Mouse (Mus musculus) lung, postnatal 0 days (tissue): Measurements from ENCODE around the gene Tmem110. TPM values are rescaled to one million over a fixed set of nuclear protein-coding genes. Genes with fewer than 3 reads are reported as not detected.

Source experiments
- ATAC-seq: fragments of 200-750 bp; cut with Nextera tagmentation; 2 replicates; pipeline ENCODE4 v1.8.0; 2017; ENCODE audit warnings: moderate library complexity
- DNase-seq: peaks from one replicate; pipeline ENCODE4 v3.0.0-alpha.2; 2016; ENCODE audit warnings: low spot score
- H3K27ac ChIP-seq: fragments of 300-500 bp; sonication (generic); 2 replicates; pipeline ENCODE4 v1.5.1; 2014; ENCODE audit warnings: antibody characterized with exemption, mild to moderate bottlenecking, low read length, mixed read lengths
- H3K27me3 ChIP-seq: fragments of 300-500 bp; sonication (generic); replicated peaks from 2 replicates; pipeline ENCODE4 v1.6.1; 2014; ENCODE audit warnings: low read length, mixed read lengths; ENCODE audit not compliant: insufficient read depth
- H3K36me3 ChIP-seq: fragments of 300-500 bp; sonication (generic); 2 replicates; pipeline ENCODE4 v1.6.1; 2014; ENCODE audit warnings: low read length, mixed read lengths; ENCODE audit not compliant: insufficient read depth
- H3K4me1 ChIP-seq: fragments of 300-500 bp; sonication (generic); 2 replicates; pipeline ENCODE4 v1.6.1; 2014; ENCODE audit warnings: antibody characterized with exemption, low read depth, low read length, mixed read lengths; ENCODE audit not compliant: insufficient read depth
- H3K4me2 ChIP-seq: fragments of 300-500 bp; sonication (generic); replicated peaks from 2 replicates; pipeline ENCODE4 v1.6.1; 2014; ENCODE audit warnings: low read depth, mild to moderate bottlenecking, low read length, moderate library complexity, mixed read lengths
- H3K4me3 ChIP-seq: fragments of 300-500 bp; sonication (generic); 2 replicates; pipeline ENCODE4 v1.5.1; 2014; ENCODE audit warnings: low read depth, low read length
- H3K9ac ChIP-seq: fragments of 300-500 bp; sonication (generic); replicated peaks from 2 replicates; pipeline ENCODE4 v1.6.1; 2014; ENCODE audit warnings: low read depth, mild to moderate bottlenecking
- H3K9me3 ChIP-seq: fragments of 300-500 bp; sonication (generic); 2 replicates; pipeline ENCODE4 v1.6.1; 2016; ENCODE audit warnings: low read length, mixed read lengths
- CTCF ChIP-seq: IDR thresholded peaks from 2 replicates; pipeline ENCODE4 v1.5.1; 2016; ENCODE audit warnings: antibody characterized with exemption, mild to moderate bottlenecking
- EP300 ChIP-seq: IDR thresholded peaks from 2 replicates; pipeline ENCODE4 v1.6.1; 2016; ENCODE audit warnings: antibody characterized with exemption, mild to moderate bottlenecking, control low read depth
- WGBS: fragments of 180-500 bp; shearing (Covaris S2); extraction: QIAGEN DNeasy Blood & Tissue Kit; methylation state at CpG from one replicate; pipeline ENCODE4 v1.1.7; 2014; 5-methylcytosine and 5-hydroxymethylcytosine counted together
- polyA plus RNA-seq: library from polyadenylated mRNA; unstranded; fragments of >200 nt; fragmentation: Nextera tagmentation; extraction: Ambion mirVana; gene quantifications from 2 replicates; pipeline ENCODE4 v1.2.1, GENCODE M21; 2015

The Tmem110 gene
- 41.7 and 44.7 TPM in 2 replicates for polyA plus RNA-seq

DNA sequence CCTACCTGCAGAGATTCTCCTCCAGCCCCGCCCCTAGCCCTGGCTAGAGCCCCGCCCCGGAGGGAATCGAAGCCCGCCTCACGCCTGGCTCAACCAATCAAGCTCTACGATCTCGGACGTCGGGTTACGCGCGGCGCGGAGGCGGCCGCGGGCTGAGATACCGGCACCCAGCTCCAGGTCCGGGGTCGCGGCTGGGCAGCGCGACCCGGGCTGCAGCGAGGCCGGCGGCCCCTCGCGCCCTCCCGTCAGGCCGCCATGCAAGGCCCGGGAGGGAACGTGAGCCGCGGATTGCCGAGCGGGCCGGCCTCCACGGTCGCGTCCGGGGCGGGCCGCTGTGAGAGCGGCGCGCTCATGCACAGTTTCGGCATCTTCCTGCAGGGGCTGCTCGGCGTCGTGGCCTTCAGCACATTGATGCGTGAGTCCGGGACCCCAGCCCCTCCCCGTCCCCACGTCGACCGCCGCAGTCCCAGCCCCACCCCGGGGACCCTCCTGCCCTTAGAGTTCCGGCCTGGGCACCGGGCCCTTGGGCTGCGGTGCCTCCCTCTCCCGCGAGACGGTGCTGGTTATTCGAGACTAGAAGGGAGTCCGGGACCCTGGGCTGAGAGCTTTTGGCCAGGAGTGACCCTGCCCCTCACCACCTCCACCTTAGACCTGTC, at the start of gene Tmem110:
Gene Tmem110, plus strand, starts transcription at position 115 of the 656 bp plus-strand sequence.
- Histone ChIP-seq H3K27me3 (no peaks in the 10 kb centered on the region), H3K9ac (peak within 1 kb of the TSS; percentile 62), H3K27ac (peak within 1 kb of the TSS; percentile 81), H3K4me2 (peak within 1 kb of the TSS; percentile 76), H3K4me3 (peak within 1 kb of the TSS; percentile 81), H3K4me1 (peaks cover 25% of the 10 kb centered on the region; the same call in 1 of the 2 replicates), H3K36me3 (no peaks in the 10 kb centered on the region), H3K9me3 (no peaks in the 10 kb centered on the region)
- no peak for TF ChIP-seq EP300
- TF ChIP-seq CTCF: no peak; the same call in none of the 2 replicates
- ATAC-seq (peak; percentile 88), DNase-seq (peak; percentile 92)
- 1% methylated on average over 62 of the region's 68 CpGs for WGBS

DNA sequence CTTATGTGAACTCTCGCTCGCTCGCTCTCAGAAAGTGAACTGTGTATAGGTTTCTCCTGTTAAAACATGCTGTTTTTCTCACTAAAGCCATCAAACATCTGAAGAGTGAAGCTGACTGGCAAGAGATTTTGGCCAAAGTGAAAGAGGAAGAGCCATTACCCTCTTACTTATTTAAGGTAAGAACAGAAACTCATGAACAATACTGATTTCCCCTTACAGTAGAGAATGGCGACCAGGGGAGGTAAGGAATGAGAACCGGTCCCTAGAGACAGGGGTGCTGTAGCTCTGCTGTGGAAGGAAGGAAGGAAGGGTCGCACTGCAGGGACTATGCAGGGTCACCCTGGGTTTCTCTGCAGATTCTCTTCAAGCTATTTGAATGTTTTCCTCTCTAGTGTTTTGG, 40.8 kb upstream of the Tmem110 start:
- no peak for ATAC-seq
- no peaks in the 10 kb centered on the region for H3K4me1 ChIP-seq
- no peaks in the 10 kb centered on the region for H3K9me3 ChIP-seq
- H3K4me2 ChIP-seq: no peak overlapping the region
- H3K27me3 ChIP-seq: no peaks in the 10 kb centered on the region
- 87% methylated on average over 6 of the region's 6 CpGs for WGBS
- H3K36me3 ChIP-seq: no peaks in the 10 kb centered on the region
- DNase-seq: no peak
- TF ChIP-seq CTCF (no peak), EP300 (no peak)
- H3K9ac ChIP-seq: no peak overlapping the region
- no peak overlapping the region for H3K4me3 ChIP-seq
- no peak overlapping the region for H3K27ac ChIP-seq

DNA sequence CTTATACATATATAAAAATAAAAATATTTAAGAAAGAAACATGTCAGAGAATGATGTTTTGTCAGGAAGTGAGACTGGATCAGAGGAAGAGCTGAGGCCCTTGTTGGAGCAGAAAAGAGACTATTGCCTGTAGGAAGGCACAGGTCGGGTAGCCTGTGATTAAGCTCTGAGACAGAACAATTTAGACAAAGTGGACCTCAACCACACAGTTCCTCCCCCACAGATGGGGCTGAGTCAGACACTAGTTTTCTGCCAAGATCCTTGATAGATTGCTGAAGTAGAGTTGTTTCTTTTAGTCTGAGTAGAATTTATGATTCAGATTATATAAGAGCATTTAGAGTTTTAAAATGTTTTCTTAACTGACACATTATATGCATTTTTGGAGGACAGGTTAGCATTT, 35.9 kb upstream of the Tmem110 start:
- Histone ChIP-seq H3K27ac (no peak overlapping the region), H3K9me3 (no peaks in the 10 kb centered on the region), H3K4me2 (no peak overlapping the region), H3K9ac (no peak overlapping the region), H3K27me3 (no peaks in the 10 kb centered on the region), H3K4me1 (no peaks in the 10 kb centered on the region), H3K36me3 (no peaks in the 10 kb centered on the region), H3K4me3 (no peak overlapping the region)
- no peak for TF ChIP-seq EP300
- no peak for TF ChIP-seq CTCF
- no peak for ATAC-seq
- WGBS: 48% methylated on average over 1 of the region's 1 CpGs
- DNase-seq: no peak

DNA sequence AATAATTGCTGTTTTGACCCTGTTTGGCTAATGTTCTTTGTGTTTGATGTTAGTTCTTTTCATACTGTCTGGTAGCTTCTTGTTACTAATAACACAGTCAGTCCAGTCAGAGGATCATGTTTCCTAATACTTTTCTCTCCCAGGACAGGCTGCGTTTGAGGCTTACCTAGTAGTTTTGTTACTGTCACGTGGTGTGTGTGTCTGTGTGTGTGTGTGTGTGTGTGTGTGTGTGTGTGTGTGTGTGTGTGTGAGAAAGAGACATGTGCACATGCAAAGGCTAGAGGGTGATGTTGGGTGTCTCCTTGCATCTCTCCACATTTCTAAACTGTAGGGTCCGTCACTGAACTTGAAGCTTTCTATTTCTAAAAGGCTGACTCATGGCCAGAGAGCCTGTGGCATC, 32.5 kb upstream of the Tmem110 start:
- Histone ChIP-seq H3K9ac (no peak overlapping the region), H3K27ac (no peak overlapping the region), H3K4me2 (no peak overlapping the region), H3K4me1 (no peaks in the 10 kb centered on the region), H3K9me3 (no peaks in the 10 kb centered on the region), H3K27me3 (no peaks in the 10 kb centered on the region), H3K4me3 (no peak overlapping the region), H3K36me3 (no peaks in the 10 kb centered on the region)
- 79% methylated on average over 3 of the region's 3 CpGs for WGBS
- ATAC-seq (no peak), DNase-seq (no peak)
- TF ChIP-seq EP300 (no peak), CTCF (no peak)

DNA sequence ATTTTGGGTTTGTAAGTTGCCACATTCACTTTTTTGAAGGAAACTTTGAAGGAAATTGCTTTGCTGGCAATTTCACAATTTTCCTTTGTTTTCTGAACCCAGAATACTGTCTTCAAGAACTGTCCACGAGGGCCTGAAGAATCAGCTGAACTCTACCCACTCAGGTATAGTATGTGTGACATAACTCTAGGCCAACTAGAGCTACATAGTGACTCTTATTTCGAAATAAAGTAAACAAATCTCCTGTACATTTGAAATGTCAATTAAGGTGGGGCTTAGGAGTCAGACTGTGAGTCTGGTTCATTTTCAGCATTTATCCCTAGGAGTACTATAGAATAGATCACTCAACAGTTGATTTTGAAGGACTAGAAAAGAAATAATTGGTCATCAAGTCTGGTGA, 23.6 kb upstream of the Tmem110 start:
- WGBS: 50% methylated on average over 2 of the region's 2 CpGs
- DNase-seq (peak; percentile 62), ATAC-seq (peak; percentile 52)
- Histone ChIP-seq H3K4me1 (no peaks in the 10 kb centered on the region), H3K4me3 (no peak overlapping the region), H3K9ac (no peak overlapping the region), H3K27me3 (no peaks in the 10 kb centered on the region), H3K27ac (no peak overlapping the region), H3K4me2 (no peak overlapping the region), H3K36me3 (no peaks in the 10 kb centered on the region), H3K9me3 (no peaks in the 10 kb centered on the region)
- TF ChIP-seq CTCF (no peak), EP300 (0 out of 2 replicates have a peak, but pooled peaks have one; percentile 25)

DNA sequence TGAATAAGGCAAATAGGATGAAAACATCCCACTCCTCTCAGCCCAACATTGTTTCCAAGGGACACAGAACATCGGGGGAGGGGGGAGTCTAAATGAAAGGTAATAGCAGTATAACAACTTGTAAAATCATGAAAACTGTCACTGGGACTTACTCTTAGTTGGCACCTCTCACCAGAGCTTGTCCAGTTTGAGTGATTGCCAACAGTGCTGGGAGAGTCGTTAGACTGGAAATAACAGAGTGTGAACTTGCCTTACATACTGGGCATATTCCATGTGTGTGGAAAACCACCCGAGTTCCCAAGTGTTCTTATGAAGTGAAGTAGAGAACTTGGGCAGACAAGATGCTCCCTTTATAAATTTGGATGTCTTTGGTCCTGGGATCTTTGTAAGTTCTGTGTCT, 4.3 kb upstream of the Tmem110 start:
- WGBS: 57% methylated on average over 3 of the region's 3 CpGs

More for the DNA sequence above, 4.3 kb upstream of the Tmem110 start:
- Histone ChIP-seq H3K4me3 (no peak overlapping the region), H3K27me3 (no peaks in the 10 kb centered on the region), H3K4me2 (no peak overlapping the region), H3K27ac (no peak overlapping the region), H3K36me3 (0 out of 2 replicates have a peak, but pooled peaks cover 7% of the 10 kb centered on the region), H3K9ac (no peak overlapping the region), H3K9me3 (no peaks in the 10 kb centered on the region), H3K4me1 (peaks cover 5% of the 10 kb centered on the region; the same call in 1 of the 2 replicates)
- ATAC-seq: no peak
- TF ChIP-seq CTCF (no peak), EP300 (no peak)
- DNase-seq: peak; percentile 20
